Mouse (Mus musculus): ENCODE data around the gene Jaml.
"Not testable (repeated sequence)": the region's sequence is repeated elsewhere in the genome, so short reads cannot be mapped to it uniquely, and the experiment has no call there.

Jaml gene

DNA sequence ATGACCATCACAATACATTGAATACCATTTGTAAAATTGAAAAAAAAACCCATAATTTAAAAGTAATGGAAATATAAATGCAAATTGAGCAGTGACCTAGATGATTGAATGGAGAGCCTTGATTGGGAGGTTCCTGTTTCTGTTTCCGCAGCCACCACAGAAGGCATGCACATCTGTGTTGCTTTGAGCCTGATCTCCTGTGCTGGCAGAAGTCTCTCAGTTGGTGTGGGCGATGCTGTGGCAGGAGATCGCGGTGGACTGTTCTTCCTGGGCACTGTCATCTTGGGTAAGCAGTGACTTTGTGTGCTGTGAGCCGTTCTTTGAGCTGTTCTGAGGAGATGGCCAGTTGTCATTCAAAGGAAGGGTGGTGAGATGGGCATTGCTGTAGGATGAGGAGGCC, at the start of gene Jaml:
Gene Jaml (plus strand): TSS at position 173 of the 400 bp plus-strand sequence.
- no peak for DNase-seq (ENCODE audit: low spot score in 2 of 2)

DNA sequence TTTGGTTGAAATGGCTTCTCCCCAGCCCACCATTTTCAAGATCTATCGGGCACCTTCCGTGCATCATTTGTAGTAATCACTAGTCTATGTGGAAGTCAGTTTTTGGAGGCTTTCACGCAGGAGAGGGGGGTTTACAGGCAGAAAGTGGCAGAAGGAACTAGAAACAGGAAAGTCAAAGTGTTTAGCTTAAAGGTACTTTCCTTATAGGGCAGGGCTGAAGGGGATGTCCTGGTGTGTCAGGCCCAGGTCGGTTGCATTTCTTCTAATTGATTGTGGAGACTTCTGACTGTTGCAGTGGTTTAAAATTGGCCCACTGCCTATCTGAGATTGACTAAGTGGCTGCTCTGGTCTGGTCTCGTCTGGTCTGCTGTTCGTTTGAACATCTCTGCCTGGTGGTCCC, 48.6 kb upstream of the Jaml start:
- no peak for DNase-seq (ENCODE audit: low spot score in 2 of 2)

DNA sequence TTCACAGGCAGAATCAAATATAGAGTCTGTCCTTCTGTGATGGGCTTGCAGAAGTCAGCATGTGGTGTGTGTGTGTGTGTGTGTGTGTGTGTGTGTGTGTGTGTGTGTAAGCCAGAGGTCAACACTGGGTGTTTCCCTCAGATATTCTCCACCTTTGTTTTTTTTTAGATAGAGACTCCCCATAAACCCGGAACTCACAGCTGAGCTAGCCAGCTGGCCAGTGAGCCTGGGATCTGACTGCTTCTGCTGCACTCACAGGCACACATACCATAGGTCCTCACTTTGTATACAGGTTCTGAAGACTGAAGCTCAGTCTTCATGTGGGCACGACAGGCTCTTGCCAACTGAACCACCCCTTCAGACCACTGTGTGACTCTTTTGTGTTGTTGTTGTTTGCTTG, 46.7 kb upstream of the Jaml start:
- DNase-seq (ENCODE audit: low spot score in 2 of 2) = no peak

DNA sequence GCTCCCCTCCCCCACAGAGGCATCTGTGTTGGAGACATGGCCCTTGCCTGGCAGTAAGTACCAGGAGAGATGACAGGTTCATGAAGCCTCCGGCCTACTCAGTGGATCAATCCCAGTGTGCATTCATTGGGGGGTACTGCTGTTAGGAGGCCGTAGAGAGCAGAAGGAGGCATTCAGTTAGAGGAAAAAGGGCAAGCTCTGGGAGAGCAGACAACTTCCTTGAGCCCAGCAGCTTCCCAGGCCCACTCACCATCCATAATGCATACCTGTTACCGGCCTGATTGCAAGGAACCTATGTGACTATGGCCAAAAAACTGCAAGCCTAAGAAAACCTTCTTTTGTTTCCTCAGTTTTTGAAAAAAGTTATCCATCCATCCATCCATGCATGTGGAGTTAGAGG, 44.5 kb upstream of the Jaml start:
- DNase-seq (ENCODE audit: low spot score in 2 of 2) = no peak

DNA sequence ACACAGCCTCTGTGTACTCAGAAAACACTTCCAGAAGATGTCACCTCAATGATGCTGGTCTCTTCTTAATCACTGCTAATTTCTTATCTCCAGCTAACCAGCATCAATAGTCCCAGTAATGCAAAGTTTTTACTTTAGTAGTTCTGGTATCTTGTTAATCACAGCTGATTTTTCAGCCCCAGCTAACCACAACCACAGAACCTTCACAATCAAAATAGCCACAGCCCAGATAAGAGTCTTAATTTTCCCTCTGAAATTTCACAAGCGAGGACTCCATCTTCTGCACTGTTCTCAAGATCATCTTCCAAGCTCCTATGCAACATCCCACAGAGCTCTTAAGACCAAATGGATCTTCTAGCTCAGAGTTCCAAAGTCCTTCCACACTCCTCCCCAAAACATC, 41.2 kb upstream of the Jaml start:
- DNase-seq (ENCODE audit: low spot score in 2 of 2) = not testable (repeated sequence)

DNA sequence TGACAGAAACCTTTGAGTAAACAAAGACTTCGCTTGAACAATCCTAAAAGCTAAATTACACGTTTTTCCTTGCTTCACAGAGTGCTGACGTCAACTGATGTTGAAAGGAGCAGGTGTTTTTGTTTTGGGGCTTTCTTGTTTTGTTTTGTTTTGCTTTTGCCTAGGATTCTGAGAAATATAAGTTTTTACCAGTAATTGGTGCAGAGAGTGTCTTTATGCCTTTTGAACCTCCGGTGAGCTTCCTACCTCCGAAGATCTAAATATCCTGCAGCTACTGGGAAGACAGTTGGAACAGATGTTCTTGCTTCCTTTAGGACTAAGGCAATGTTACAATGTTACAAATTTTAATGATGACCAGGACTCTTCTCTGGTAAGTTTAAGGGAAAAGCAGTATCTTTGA, 39.5 kb upstream of the Jaml start, which contains the start of gene Mpzl2:
Gene Mpzl2 (plus strand): TSS at position 301 of the 400 bp plus-strand sequence.
- no peak for DNase-seq (ENCODE audit: low spot score in 2 of 2)

DNA sequence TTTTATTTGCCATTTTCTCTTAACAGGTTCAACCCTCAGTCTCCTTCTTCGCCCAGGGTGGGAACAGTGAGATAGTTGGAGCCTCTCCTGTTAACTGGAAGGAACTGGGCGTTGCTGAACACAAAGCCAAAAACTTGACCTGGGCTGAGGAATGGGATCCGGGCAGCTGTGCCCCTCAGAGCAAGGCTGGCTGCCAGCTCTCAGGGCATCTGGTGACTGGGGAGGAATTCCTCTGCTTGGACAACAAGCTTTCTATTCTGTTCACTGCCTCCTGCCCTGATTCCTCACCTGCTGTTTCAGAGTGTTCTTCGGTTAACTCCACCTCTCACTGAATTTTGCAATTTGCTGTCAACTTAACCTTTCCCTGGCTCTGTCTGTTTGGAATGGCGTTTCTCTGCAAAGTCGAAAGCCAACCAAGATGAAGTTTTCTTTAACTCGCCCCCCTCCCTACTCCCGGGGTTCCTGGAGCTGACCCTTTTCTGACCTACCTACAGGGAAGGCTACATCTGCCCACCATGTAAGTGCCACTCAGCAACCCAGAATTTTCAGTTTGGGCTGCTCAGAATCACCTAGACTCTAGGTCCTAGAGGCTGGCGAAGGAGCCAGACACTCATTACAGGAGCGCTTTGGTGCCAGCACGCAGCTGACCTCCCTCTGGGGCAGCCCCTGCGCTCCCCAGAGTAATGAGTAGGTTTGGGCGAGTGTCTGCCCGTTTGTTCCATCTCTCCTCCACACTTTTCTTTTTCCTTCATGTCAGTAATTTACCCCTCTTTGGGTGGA, 38.7 kb upstream of the Jaml start:
- no peak for DNase-seq (ENCODE audit: low spot score in 2 of 2)

DNA sequence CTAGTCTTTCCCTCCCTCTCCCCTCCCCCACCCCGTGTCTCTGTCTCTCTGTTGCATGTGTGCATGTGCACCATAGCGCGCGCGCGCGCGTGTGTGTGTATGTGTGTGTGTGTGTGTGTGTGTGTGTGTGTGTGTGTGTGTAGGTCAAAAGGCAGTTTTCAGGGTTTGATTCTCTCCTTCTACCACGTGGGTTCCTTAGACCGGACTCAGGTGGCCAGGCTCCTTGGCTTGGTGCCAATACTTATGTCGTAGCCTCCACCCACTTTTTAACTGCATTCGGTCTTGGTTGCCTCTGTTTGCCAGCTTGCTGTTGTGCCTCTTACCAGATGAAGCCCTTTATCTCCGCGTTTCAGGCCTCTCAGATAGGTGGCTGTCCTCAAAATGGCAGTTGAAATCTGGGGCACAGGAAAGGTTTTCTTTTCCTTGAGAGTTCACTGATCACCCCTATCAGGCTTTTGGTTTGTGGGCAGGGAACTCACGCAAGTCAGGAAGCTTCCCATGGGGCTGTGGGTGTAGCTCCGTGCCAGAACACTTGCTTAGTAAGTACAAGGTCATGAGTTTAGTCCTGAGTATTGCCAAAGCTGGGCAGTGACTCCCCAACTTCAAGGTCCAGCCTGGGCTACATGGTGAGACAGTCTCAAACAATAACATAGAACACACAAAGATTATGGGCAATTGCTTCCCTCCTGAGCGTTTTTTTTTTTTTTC, 37.7 kb upstream of the Jaml start:
- no peak for DNase-seq (ENCODE audit: low spot score in 2 of 2)

DNA sequence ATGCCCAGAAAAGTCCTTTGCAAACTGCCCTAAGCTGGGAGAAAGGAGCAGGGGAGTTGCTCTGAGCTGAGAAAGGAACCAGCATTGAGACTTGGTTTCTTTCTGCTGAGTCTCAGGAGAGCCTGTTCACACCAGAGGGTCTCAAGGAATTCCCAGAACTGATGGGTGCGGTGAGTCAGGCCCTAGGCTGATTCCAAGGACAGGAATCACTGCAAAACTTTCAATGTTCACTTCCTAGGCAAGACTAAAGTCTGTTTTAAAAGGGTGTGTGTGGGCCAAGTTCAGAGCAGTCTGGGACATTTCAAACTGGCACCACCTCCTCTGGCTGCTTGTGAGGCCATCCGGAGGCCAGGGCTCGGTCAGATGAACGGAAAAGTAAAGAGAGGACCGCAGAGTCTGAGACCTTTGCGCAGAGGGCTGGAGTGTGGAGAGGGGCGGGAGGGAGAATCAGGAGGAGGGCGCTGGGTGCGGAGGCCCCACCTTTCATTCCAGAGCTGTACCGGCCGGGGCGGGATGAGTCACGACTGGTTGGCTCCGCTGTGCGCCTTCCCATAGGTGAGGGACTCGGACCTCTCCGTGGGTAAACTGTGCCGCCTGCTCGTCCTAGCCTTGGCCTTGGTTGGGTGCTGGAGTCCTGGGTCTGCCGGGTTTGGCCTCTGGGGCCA, 36.8 kb upstream of the Jaml start:
- DNase-seq (ENCODE audit: low spot score in 2 of 2) = no peak

DNA sequence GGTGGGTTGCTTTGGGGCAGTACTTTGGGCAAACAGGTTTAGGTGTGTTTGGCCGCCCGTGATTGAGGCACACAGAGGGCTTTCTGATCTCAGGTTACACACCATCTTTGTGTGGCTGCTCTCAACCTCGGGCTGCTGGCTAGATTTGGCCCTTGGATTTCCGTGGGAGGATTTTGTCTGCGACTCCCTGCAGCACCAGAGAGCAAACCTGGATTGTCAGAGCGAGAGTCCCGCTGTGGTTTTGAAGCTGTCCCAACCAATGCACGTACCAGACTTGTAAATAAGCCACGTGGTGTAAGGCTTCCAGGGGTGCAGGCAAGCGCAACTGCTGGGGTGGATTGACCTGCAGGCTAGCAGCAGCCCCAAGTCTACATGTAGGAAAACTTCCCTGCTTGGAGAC, 36.0 kb upstream of the Jaml start:
- DNase-seq (ENCODE audit: low spot score in 2 of 2) = no peak

DNA sequence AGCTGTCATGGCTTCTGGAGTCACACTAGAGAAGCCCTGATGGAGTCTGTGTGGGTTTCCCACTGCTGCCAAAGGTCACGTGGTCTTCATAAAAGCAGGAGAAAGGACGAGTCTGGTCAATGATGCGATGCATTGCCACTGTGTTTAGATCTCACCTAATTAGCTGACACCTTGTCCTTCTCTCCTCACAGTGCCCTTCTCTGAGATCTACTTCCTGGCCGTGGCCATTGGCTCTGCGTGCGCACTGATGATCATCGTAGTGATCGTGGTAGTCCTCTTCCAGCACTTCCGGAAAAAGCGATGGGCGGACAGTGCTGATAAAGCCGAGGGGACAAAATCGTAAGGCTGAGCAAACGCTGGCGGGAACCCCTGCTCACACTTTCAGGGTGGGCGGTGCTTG, 32.0 kb upstream of the Jaml start:
- DNase-seq (ENCODE audit: low spot score in 2 of 2) = no peak

DNA sequence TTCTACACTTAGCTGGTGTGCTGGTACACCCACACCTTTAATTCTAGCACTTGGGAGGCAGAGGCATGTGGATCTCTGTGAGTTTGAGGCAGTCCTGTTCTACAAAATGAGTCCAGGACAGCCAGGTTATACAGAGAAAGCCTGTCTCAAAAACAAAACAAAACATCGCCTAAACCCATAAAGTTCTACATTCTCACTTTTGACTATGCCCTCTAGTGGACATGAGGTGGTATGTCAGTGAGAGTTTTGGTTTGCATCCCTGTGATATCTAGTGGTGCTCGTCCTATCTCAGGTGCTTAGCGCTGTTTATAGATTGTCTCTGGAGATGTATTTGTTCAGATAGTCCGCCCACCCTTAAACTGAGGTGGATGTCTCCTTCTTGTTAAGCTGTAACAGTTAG, 30.5 kb upstream of the Jaml start:
- no peak for DNase-seq (ENCODE audit: low spot score in 2 of 2)

DNA sequence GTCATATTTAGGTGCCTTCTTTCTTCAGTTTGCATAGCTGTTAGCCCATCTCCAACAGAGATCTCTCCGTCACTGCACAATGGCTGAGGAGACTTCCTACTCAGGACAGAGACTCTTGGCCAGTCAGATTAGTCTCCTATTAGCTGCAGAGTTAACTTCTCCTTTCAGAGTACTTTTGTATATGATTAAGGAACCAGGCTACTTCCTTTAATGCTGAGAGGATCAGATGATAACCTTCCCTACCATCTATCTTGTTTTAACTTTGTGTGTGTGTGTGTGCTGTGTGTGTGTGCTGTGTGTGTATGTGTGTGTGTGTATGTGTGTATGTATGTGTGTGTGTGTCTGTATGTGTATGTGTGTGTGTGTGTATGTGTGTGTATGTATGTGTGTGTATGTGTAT, 29.3 kb upstream of the Jaml start:
- DNase-seq (ENCODE audit: low spot score in 2 of 2) = no peak

DNA sequence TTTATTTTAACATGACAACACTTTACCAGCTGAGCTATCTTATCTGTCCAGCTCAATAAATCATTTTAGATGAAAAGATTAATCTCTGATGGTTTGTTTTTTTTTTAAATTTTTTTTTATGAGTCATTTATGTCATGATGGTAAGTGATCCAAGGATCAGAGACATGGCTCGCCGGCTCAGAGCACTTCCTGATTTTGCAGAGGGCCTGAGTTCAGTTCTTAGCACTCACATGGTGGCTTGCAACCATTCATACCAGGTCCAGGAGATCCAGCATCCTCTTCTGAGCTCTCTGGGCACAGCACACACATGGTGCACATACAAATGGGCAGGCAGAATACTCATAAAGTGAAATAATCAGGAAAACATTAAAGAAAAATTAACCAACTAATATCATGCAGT, 28.7 kb upstream of the Jaml start:
- DNase-seq (ENCODE audit: low spot score in 2 of 2) = no peak

DNA sequence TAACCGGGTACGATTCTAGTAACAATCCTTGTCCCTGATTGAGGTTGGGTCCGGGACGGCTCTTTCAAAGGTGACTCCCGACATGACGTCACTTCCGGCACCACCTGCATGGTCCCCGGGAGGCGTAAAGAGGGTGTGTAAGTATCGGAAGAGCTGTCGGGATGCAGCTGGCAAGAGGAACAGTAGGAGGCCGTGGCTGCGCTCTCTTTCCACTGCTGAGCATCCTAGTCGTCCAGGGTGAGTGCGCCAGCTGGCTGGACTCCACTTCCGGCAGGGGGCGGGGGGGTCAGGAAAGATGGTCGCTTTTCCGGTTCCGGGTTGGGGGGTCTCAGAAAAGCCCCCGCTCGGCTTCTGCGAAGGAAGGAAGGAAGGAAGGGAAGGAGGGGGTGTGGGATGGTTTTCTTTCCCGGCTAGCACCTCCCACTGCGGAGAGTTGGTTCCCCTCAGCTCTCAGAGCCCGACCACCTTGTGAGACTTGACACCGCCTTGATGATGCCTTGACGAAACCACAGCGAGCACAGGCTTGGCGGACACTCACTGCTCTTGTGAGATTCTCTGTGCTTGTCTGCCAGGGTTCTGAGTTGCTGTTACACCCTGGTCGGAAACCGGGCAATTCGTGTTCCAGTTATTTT, 23.8 kb upstream of the Jaml start, which contains the start of gene Mpzl3:
Gene Mpzl3 (plus strand): TSS at position 105 of the 632 bp plus-strand sequence.
- peak; percentile 72 to 80 for DNase-seq (ENCODE audit: low spot score in 2 of 2)

DNA sequence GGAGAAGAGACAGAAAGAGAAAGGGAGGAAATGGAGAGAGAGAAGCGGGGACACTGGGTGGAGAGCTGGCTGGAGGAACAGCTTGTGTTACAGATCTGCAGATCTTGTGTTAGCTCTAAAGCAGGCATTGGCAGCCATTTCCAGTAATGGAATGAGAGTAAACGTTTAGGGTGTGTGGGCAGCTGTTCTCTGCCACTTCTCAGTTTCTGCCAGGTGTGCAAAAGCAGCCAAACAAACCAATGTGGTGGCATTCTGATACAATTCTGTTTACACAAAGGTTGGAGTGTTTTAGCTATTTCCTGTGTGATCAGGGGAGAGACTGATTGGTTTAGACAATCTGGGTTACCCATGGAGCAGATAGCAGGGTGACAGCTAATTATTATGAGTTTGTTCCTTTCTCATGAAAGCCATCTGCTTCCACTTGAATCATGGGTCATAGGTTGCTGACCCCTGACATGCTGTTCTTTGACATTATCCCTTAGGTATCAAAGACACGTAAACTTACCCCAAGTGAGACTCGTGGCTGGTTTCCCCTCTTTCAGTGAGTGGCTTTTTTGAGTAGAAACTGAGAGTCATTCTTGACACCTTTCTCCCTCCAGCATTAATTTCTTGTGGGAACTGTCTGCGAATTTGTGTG, 20.6 kb upstream of the Jaml start:
- DNase-seq (ENCODE audit: low spot score in 2 of 2) = no peak

DNA sequence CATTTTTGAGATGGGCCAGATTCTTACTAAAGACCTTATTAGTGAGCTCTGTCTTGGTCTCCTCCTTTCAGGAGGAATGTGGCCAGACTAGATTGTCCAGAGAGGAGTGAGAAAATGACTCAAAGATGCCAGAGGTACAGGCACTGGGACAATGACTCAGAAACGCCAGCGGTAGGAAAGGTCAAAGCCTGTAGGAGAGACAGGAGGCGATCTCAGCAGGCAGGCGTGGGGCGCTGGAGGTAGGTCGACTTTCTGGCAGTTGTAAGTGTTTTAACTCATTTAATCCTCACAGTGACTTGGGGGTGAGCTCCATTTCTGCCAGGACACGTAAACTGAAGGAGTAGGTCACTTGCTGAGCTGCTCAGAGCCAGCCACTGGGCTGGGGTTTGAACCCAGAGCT, 18.8 kb upstream of the Jaml start:
- no peak for DNase-seq (ENCODE audit: low spot score in 2 of 2)

DNA sequence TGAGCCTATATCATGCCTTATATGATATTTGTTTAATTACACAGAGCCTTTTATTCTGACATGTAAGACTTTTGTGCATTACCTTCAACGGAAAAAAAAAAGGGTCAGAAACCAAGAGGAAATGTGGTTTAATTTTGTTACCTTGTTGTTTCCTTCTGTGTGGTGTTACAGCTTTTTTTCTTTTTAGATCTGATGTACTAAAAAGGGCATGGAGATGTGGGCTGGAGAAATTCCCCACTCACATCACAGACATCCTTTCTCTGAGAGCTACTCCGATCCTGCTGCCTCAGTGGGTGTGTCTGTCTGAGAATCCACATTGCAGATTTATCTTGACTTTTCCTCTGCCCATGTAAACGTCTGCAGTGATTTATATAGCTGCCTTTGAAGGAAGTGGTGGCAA, 16.3 kb upstream of the Jaml start:
- no peak for DNase-seq (ENCODE audit: low spot score in 2 of 2)

DNA sequence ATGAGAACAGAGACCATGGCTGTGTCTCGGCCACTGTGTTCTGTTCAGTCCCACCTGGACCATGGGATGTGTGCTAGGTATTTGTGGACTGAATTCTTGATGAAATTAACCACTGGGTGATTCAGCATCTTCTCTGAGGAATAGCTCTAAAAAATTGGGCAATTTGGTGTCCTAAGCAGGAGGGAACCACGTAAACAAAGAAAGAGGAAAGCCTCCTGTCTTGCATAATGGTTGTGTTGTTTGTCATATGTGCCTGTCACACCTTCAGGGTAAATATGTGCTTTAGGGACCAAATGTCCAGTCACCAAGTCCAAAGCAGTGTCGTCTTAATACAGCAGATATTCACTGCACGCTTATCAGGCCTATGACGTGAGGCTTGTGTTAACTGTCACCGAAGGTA, 14.6 kb upstream of the Jaml start:
- no peak for DNase-seq (ENCODE audit: low spot score in 2 of 2)

DNA sequence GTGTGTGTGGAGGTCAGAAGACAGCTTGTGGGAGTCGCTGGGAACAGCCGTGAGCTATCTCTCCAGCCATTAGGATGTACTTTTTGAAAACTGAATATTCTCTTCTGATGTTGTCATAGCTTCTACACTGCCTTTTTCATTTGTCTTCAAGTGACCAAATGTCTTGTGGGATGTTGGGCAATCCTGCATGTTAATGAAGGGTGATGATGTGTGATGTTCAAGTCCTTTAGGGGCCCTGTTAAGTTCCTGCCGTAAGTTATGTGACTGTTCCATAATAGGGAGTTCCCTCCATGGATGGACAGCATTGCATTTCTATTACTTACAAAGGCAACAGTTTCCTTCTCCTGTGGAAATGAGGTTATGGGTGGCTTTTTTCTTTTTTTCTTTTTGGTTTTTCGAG, 12.2 kb upstream of the Jaml start:
- no peak for DNase-seq (ENCODE audit: low spot score in 2 of 2)

DNA sequence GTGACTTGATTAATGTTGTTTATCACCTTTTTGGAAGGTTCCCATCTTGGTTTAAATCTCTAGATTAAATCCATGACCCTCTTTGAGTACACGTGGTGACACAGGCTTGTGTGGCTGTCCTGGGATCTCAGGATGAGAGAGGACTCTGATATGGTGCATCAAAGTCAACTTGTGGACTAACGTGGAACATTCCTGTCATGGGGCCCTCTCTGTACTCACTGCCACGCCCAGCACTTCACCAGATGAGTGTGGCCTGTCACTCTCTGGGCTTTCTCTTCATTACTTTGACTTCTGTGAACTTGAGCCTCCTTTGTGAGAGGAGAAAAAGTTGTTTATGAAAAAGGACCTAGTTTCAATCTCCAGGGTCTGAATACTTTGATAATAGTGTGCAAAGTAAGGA, 7.2 kb upstream of the Jaml start:
- no peak for DNase-seq (ENCODE audit: low spot score in 2 of 2)

DNA sequence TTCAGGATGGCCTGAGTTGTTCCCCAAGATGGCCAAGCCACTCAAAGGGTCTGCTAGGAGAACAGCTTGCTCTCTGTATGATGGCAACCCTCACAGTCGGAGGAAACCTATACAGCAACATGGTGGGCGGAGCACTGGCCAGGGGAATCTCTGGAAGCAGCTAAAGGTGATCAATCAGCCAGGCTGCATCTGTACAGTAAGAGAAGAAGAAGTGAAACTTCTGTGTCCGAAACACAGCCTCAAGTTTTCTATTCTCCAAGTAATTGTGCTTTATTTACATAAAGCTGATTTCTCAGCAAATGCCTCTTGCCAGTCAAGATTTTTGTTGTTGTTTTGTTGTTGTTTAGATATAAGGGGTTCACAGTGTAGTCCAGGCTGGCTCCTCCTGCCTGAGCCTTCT, 1.1 kb upstream of the Jaml start:
- no peak for DNase-seq (ENCODE audit: low spot score in 2 of 2)

Measured in frontal cortex, postnatal 25 days (tissue).